ENCODE assay signal across 9 mouse cellular contexts in genomic region chr13:92736516-92737300, GRCm38 (mm10). TPM values are rescaled to one million over a fixed set of nuclear protein-coding genes. Genes with fewer than 3 reads are reported as not detected.
A peak's percentile ranks its signal among the peaks of the same experiment; 100 is the strongest.
DNase-seq lines count a peak whose midpoint lies in the region; ATAC-seq lines count a peak whose summit lies in the region.
"Had no signal": no experiment of that assay in that cellular context is flagged by ENCODE, and none has a peak within 500 bp of the region (broad histone marks: within the 10 kb centered on the region; RNA-seq: fewer than 3 reads in every experiment).

No protein-coding gene starts in this region.

- no peaks in the 10 kb centered on the region for H3K9me3 ChIP-seq in forebrain, embryonic 14.5 days (replicated peaks; ENCODE audit: control insufficient read depth, low read length)
- no peaks in the 10 kb centered on the region for H3K9me3 ChIP-seq in midbrain, embryonic 13.5 days

- no peak overlapping the region for H3K9ac ChIP-seq in forebrain, embryonic 14.5 days (ENCODE audit: low read length)
- H3K9ac ChIP-seq in midbrain, embryonic 13.5 days (replicated peaks), result no peak overlapping the region

- H3K4me1 ChIP-seq in forebrain, embryonic 14.5 days (ENCODE audit: control insufficient read depth, insufficient read depth, low read length), result peaks cover 13% of the 10 kb centered on the region; the same call in 1 of the 2 replicates
- peaks cover 10% of the 10 kb centered on the region for H3K4me1 ChIP-seq in midbrain, embryonic 13.5 days (replicated peaks)

- DNase-seq in adrenal gland, postnatal 14 days, result peak; percentile 31
- no peak for DNase-seq in adrenal gland, adult 18-20 months (ENCODE audit: low spot score in 2 of 2)
- DNase-seq in 3T3-L1 (ENCODE audit: low read depth, low spot score), result peak; percentile 40
- DNase-seq in forebrain, embryonic 14.5 days (ENCODE audit: low spot score), result peak; percentile 92
- no peak for DNase-seq in urinary bladder, postnatal 4 days (ENCODE audit: low spot score in 2 of 2)
- DNase-seq in testis, postnatal 10 days (ENCODE audit: low spot score), result no peak
- DNase-seq in ovary, postnatal 36 days (ENCODE audit: low spot score), result no peak

- no peak overlapping the region for H3K4me2 ChIP-seq in forebrain, embryonic 14.5 days (ENCODE audit: low read length)
- no peak overlapping the region for H3K4me2 ChIP-seq in midbrain, embryonic 13.5 days (replicated peaks)

- no peak overlapping the region for H3K4me3 ChIP-seq in forebrain, embryonic 14.5 days (ENCODE audit: low read depth, low read length)
- H3K4me3 ChIP-seq in midbrain, embryonic 13.5 days (replicated peaks), result no peak overlapping the region

- ATAC-seq in forebrain, embryonic 14.5 days, result peak; percentile 78
- ATAC-seq in midbrain, embryonic 13.5 days, result peak; percentile 65

- H3K36me3 ChIP-seq in forebrain, embryonic 14.5 days (ENCODE audit: control insufficient read depth, insufficient read depth, low read length), result no peaks in the 10 kb centered on the region
- no peaks in the 10 kb centered on the region for H3K36me3 ChIP-seq in midbrain, embryonic 13.5 days

- peak overlapping the region; percentile 83 for H3K27ac ChIP-seq in forebrain, embryonic 14.5 days (ENCODE audit: low read depth, low read length)
- H3K27ac ChIP-seq in midbrain, embryonic 13.5 days, result 0 out of 2 replicates have a peak overlapping the region, but pooled peaks have one; percentile 1

- 29% methylated on average over 11 of the region's 11 CpGs for WGBS in forebrain, embryonic 14.5 days
- WGBS in midbrain, embryonic 13.5 days, result 41% methylated on average over 11 of the region's 11 CpGs

- no peaks in the 10 kb centered on the region for H3K27me3 ChIP-seq in forebrain, embryonic 14.5 days (replicated peaks; ENCODE audit: control insufficient read depth, insufficient read depth, low read length)
- no peaks in the 10 kb centered on the region for H3K27me3 ChIP-seq in midbrain, embryonic 13.5 days

RNA-seq across cellular contexts. Expression of gene Thbs4, which starts 57.9 kb away (rescaled TPM):
- 1.7 and 3.0 TPM in 2 replicates for total RNA-seq in adrenal gland, postnatal 14 days (2021)
- total RNA-seq in adrenal gland, adult 18-20 months (2021), result 1 to 10 TPM; 2.2 to 7.7 TPM
- 1.0 and 1.5 TPM in 2 replicates for polyA plus RNA-seq in forebrain, embryonic 14.5 days (2014; fragmentation: Nextera tagmentation; extraction: Ambion mirVana)
- polyA plus RNA-seq in midbrain, embryonic 13.5 days (2015; fragmentation: Nextera tagmentation; extraction: Ambion mirVana), result 2.8 TPM in 2 replicates
- polyA plus RNA-seq: C2C12 had no signal

Comparison
In these comparisons a context has a peak if more than half of its experiments do, and no peak if none do; other contexts are left out.
1. DNase-seq: peak in adrenal gland, postnatal 14 days (single experiment), 3T3-L1 (single experiment) and forebrain, embryonic 14.5 days (single experiment); none in adrenal gland, adult 18-20 months (0 of 2), urinary bladder, postnatal 4 days (0 of 2), testis, postnatal 10 days (single experiment) and ovary, postnatal 36 days (single experiment).